Mouse (Mus musculus) small intestine, adult 2 months (tissue): ENCODE measurements around the gene Gm5108.

Source experiments
- CTCF ChIP-seq: fragments of 200-500 bp; IDR thresholded peaks from 2 replicates; pipeline ENCODE4 v1.5.1; 2012; ENCODE audit warnings: low read depth, mild to moderate bottlenecking, control low read depth, inconsistent platforms, low read length, moderate library complexity, mixed read lengths; ENCODE audit not compliant: insufficient replicate concordance, insufficient read length; ENCODE audit errors: extremely low read depth
- POLR2A ChIP-seq: fragments of 200-500 bp; IDR thresholded peaks from 2 replicates; pipeline ENCODE4 v1.6.1; 2012; ENCODE audit warnings: low read depth, mild to moderate bottlenecking, control low read depth, inconsistent platforms, low read length, moderate library complexity

- TF ChIP-seq CTCF (no peak), POLR2A (no peak)
Measured at GRCm38 (mm10) chr5:67948074-67948473, 6.6 kb downstream of the Gm5108 start.
